Mouse (Mus musculus): ENCODE measurements around the gene Gm45062. TPM values are rescaled to one million over a fixed set of nuclear protein-coding genes. Genes with fewer than 3 reads are reported as not detected.

Gm45062 gene
- polyA plus RNA-seq, 1 experiment from 2014 or later: 10.6 TPM

DNA sequence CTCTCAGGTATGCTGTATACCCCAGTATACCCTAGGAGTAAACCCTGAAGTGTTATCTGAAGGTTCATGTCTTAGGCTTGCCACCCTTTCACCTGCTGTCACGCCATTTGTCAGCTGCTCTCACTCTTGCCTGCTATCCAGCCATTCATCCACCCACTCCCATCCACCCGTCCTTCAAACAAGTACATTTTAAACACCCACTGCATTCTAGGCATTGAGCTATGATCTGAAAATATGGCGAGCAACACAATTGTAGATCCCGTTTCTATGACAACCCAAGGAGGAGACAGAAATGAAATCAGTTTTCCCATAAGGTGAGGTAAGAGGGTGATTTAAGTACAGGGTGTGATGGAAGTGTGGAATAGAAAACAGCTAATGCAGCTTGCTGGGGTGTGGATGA lies 378.9 kb downstream of the Gm45062 start:
- no peaks in the 10 kb centered on the region for H3K9me3 ChIP-seq (ENCODE audit: control insufficient read depth, low read length)
- DNase-seq (ENCODE audit: low spot score) (no peak), ATAC-seq (ENCODE audit: low FRiP score) (no peak)
- no peaks in the 10 kb centered on the region for H3K4me1 ChIP-seq (replicated peaks; ENCODE audit: control insufficient read depth, insufficient read depth, low read length)
- no peak overlapping the region for H3K9ac ChIP-seq
- no peak overlapping the region for H3K27ac ChIP-seq
- 80% methylated on average over 4 of the region's 4 CpGs for WGBS
- no peak overlapping the region for H3K4me2 ChIP-seq (replicated peaks)
- no peaks in the 10 kb centered on the region for H3K27me3 ChIP-seq (ENCODE audit: control insufficient read depth, insufficient read depth, low read length)
- H3K4me3 ChIP-seq (replicated peaks; ENCODE audit: low read length): no peak overlapping the region
- no peaks in the 10 kb centered on the region for H3K36me3 ChIP-seq (replicated peaks; ENCODE audit: control insufficient read depth, insufficient read depth)

DNA sequence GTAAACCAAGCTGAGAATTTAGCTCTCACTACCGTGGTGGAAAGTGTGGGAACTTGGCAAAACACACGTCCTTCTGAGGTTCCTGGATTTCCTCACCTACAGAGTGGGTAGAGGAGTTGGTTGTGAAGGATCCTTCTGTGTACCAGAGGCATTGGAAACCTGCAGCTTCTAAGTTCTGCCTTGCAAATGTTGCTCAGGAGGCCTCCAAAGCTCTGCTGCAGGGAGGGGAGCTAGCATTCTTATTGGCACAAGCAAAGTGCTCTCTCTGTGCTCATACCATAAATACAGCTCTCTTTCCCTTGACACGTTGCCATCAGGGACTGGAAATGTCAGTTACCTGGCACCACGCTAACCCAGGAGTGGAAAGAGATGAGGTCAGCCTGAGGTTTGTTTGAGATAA lies 379.6 kb downstream of the Gm45062 start:
- WGBS: 91% methylated on average over 4 of the region's 4 CpGs
- no peak overlapping the region for H3K4me2 ChIP-seq (replicated peaks)
- H3K4me1 ChIP-seq (replicated peaks; ENCODE audit: control insufficient read depth, insufficient read depth, low read length): no peaks in the 10 kb centered on the region
- H3K36me3 ChIP-seq (replicated peaks; ENCODE audit: control insufficient read depth, insufficient read depth): no peaks in the 10 kb centered on the region
- no peak overlapping the region for H3K9ac ChIP-seq
- H3K4me3 ChIP-seq (replicated peaks; ENCODE audit: low read length): no peak overlapping the region
- no peaks in the 10 kb centered on the region for H3K27me3 ChIP-seq (ENCODE audit: control insufficient read depth, insufficient read depth, low read length)
- no peaks in the 10 kb centered on the region for H3K9me3 ChIP-seq (ENCODE audit: control insufficient read depth, low read length)
- ATAC-seq (ENCODE audit: low FRiP score) (no peak), DNase-seq (ENCODE audit: low spot score) (no peak)
- no peak overlapping the region for H3K27ac ChIP-seq

DNA sequence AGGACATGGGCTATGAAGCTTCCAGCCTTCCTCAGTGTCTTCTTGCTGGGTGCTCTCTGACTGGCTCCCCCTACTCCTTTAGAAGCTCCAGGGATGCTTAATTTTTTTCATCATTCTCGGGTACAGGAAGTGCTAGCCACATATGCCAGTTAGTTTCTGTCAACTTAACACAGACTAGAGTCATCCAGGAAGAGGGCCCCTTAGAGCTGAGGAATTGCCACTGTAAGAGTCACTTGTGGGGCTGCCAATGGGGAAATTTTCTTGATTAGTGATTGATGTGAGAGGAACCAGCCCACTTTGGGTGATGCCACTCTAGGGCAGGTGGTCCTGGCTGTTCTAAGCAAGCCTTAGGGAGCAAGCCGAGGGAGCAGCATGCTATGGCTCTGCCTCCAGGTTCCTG lies 380.3 kb downstream of the Gm45062 start:
- ATAC-seq (ENCODE audit: low FRiP score): no peak
- no peak overlapping the region for H3K9ac ChIP-seq
- no peaks in the 10 kb centered on the region for H3K9me3 ChIP-seq (ENCODE audit: control insufficient read depth, low read length)
- H3K4me1 ChIP-seq (replicated peaks; ENCODE audit: control insufficient read depth, insufficient read depth, low read length): no peaks in the 10 kb centered on the region
- H3K36me3 ChIP-seq (replicated peaks; ENCODE audit: control insufficient read depth, insufficient read depth): no peaks in the 10 kb centered on the region
- DNase-seq (ENCODE audit: low spot score): no peak
- H3K27me3 ChIP-seq (ENCODE audit: control insufficient read depth, insufficient read depth, low read length): no peaks in the 10 kb centered on the region
- H3K27ac ChIP-seq: no peak overlapping the region
- no peak overlapping the region for H3K4me2 ChIP-seq (replicated peaks)
- 90% methylated on average over 2 of the region's 2 CpGs for WGBS
- H3K4me3 ChIP-seq (replicated peaks; ENCODE audit: low read length): no peak overlapping the region

DNA sequence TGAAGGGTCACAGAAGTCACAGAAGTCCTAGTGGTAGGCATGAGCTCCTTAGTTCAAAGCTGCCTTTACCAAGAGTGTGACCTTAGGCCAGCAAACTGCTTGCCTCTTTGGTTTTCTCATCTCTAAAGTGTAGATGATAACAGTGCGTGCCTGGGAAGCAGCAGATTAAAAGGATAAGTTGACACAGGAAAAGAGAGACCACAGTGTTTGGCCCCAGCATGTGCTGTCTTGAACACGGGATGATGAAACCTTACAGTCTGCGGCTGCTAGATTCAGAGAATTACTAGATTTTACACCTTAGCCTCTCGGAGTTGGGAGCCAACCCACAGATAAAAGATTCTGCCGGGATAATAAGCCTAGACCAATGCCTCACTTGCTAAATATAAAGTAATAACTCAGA lies 381.6 kb downstream of the Gm45062 start:
- no peak overlapping the region for H3K27ac ChIP-seq
- DNase-seq (ENCODE audit: low spot score) (no peak), ATAC-seq (ENCODE audit: low FRiP score) (no peak)
- no peak overlapping the region for H3K4me2 ChIP-seq (replicated peaks)
- H3K9ac ChIP-seq: no peak overlapping the region
- no peaks in the 10 kb centered on the region for H3K27me3 ChIP-seq (ENCODE audit: control insufficient read depth, insufficient read depth, low read length)
- no peak overlapping the region for H3K4me3 ChIP-seq (replicated peaks; ENCODE audit: low read length)
- no peaks in the 10 kb centered on the region for H3K36me3 ChIP-seq (replicated peaks; ENCODE audit: control insufficient read depth, insufficient read depth)
- no peaks in the 10 kb centered on the region for H3K4me1 ChIP-seq (replicated peaks; ENCODE audit: control insufficient read depth, insufficient read depth, low read length)
- H3K9me3 ChIP-seq (ENCODE audit: control insufficient read depth, low read length): no peaks in the 10 kb centered on the region
- 92% methylated on average over 5 of the region's 5 CpGs for WGBS

DNA sequence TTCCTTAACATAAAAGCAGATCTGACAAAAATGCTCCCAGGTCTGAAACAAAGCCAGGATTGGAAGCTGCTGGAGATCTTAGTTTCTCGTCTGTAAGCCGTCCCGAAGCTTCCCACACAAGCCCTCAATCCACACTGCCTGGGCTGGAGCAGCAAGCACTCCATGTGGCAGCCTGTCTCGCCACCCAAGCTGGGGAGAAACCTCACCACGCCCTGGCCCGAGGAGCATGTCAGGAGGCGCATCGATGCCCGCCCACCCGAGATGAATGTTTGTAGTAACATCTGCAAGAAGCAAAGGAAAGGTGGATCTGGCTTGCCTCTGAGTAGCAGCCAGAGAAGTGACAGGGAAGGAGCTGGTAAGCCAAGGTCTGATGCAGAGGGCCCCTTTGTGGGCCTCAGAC lies 385.5 kb downstream of the Gm45062 start:
- Histone ChIP-seq H3K4me3 (replicated peaks; ENCODE audit: low read length) (no peak overlapping the region), H3K9ac (no peak overlapping the region), H3K36me3 (replicated peaks; ENCODE audit: control insufficient read depth, insufficient read depth) (no peaks in the 10 kb centered on the region; the same call in 1 of the 2 replicates), H3K9me3 (ENCODE audit: control insufficient read depth, low read length) (no peaks in the 10 kb centered on the region), H3K4me1 (replicated peaks; ENCODE audit: control insufficient read depth, insufficient read depth, low read length) (no peaks in the 10 kb centered on the region), H3K4me2 (replicated peaks) (no peak overlapping the region), H3K27me3 (ENCODE audit: control insufficient read depth, insufficient read depth, low read length) (no peaks in the 10 kb centered on the region), H3K27ac (no peak overlapping the region)
- WGBS: 91% methylated on average over 10 of the region's 10 CpGs
- no peak for ATAC-seq (ENCODE audit: low FRiP score)
- DNase-seq (ENCODE audit: low spot score): no peak

DNA sequence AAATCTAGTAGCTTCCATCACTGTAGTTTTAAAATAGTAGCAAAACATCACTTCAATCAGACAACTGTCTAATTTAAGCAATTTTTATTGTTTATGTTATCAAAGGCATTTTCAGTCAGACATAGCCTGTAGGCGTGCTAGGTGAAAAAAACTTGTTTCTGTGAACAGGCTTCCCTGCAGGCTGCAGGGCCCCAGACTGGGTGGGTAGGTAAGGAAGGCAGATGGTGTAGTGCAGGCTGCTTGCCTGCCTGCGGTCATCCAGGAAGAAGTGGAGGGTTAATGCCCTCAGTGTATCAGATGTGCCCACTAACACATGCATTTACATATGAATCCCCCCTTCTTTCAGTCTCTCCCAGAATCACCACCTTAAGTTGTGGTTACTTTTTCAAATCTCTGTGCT lies 386.5 kb downstream of the Gm45062 start:
- H3K27me3 ChIP-seq (ENCODE audit: control insufficient read depth, insufficient read depth, low read length): no peaks in the 10 kb centered on the region
- no peak for ATAC-seq (ENCODE audit: low FRiP score)
- H3K4me3 ChIP-seq (replicated peaks; ENCODE audit: low read length): no peak overlapping the region
- H3K4me1 ChIP-seq (replicated peaks; ENCODE audit: control insufficient read depth, insufficient read depth, low read length): no peaks in the 10 kb centered on the region
- H3K4me2 ChIP-seq (replicated peaks): no peak overlapping the region
- WGBS: 45% methylated on average over 2 of the region's 2 CpGs
- H3K9me3 ChIP-seq (ENCODE audit: control insufficient read depth, low read length): no peaks in the 10 kb centered on the region
- H3K36me3 ChIP-seq (replicated peaks; ENCODE audit: control insufficient read depth, insufficient read depth): no peaks in the 10 kb centered on the region; the same call in 1 of the 2 replicates
- no peak overlapping the region for H3K9ac ChIP-seq
- H3K27ac ChIP-seq: no peak overlapping the region
- no peak for DNase-seq (ENCODE audit: low spot score)

Other genes starting within 250 kb of the Gm45062 start
- 0.64 and 0.94 TPM in 2 replicates for gene Col28a1, start 66.8 kb upstream of the Gm45062 start, polyA plus RNA-seq (2014; fragmentation: Nextera tagmentation; extraction: Ambion mirVana)
- gene Mios, start 50.2 kb upstream of the Gm45062 start, polyA plus RNA-seq (2014; fragmentation: Nextera tagmentation; extraction: Ambion mirVana): 29.3 and 29.6 TPM in 2 replicates
- 54.8 and 57.8 TPM in 2 replicates for gene Rpa3, start 277 bp upstream of the Gm45062 start, polyA plus RNA-seq (2014; fragmentation: Nextera tagmentation; extraction: Ambion mirVana)
- gene Umad1, start 162 bp upstream of the Gm45062 start, polyA plus RNA-seq (2014; fragmentation: Nextera tagmentation; extraction: Ambion mirVana): 55.5 and 64.6 TPM in 2 replicates